Mouse (Mus musculus): ENCODE results near the gene Bcl11b. TPM values are rescaled to one million over a fixed set of nuclear protein-coding genes. Genes with fewer than 3 reads are reported as not detected.

Bcl11b gene
- polyA plus RNA-seq, 1 experiment from 2014 or later = 38.2 TPM

DNA sequence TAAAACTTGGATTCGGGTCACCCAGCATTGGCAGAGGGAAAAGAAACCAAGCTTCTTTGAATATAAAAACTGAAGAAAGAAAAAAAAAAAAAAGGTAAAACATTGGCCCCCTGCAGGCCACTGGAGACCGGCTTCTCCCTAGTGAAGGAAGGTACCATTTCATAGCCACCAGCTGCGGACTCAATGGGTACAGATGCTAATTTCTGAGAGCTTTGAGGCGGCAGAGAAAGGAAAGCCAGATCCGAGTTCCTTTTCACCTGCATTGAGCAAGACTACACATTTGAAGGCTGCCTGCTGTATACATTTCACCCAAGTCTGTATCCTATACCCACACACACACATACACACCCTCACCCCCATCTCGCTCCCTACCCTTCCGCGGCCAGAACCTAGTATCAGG is 26.3 kb downstream of the Bcl11b start:
- ATAC-seq (ENCODE audit: low read depth) = no peak
- Histone ChIP-seq H3K36me3 (ENCODE audit: control insufficient read depth, insufficient read depth, low read length) (no peaks in the 10 kb centered on the region), H3K27me3 (ENCODE audit: control insufficient read depth, insufficient read depth, low read length) (no peaks in the 10 kb centered on the region), H3K27ac (ENCODE audit: low read depth, low read length) (no peak overlapping the region), H3K9ac (replicated peaks; ENCODE audit: low read depth, low read length) (peak overlapping the region; percentile 13; the same call in 1 of the 2 replicates), H3K9me3 (ENCODE audit: control insufficient read depth, low read length) (no peaks in the 10 kb centered on the region), H3K4me3 (ENCODE audit: low read depth, low read length) (no peak overlapping the region), H3K4me1 (ENCODE audit: control insufficient read depth, insufficient read depth, low read length) (peaks cover 86% of the 10 kb centered on the region), H3K4me2 (ENCODE audit: low read depth, low read length) (peak overlapping the region; percentile 26; the same call in 1 of the 2 replicates)
- 30% methylated on average over 8 of the region's 8 CpGs for WGBS

DNA sequence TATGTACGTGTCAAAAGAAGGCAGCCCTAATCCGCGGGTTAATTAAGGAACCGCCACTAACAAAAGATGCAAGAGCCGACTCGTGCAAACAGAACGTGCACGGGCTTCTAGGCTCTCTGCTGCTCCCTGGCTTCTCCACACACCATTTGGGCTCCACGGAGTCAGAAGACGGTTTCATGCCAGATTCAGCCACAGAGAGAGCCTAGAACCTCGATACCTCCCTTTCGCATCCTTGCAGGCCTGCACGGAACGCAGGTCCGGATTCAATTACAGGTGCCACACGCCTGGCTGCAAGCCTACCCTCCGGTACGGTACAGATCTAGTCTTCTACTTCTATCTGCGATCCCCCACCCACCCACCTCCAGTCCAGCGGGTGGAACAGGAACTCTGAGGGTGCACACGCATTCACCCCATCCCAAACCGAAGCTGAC is 26.8 kb downstream of the Bcl11b start:
- Histone ChIP-seq H3K4me1 (ENCODE audit: control insufficient read depth, insufficient read depth, low read length) (peaks cover 89% of the 10 kb centered on the region), H3K9me3 (ENCODE audit: control insufficient read depth, low read length) (no peaks in the 10 kb centered on the region), H3K4me3 (ENCODE audit: low read depth, low read length) (no peak overlapping the region), H3K9ac (replicated peaks; ENCODE audit: low read depth, low read length) (peak overlapping the region; percentile 13; the same call in 1 of the 2 replicates), H3K27ac (ENCODE audit: low read depth, low read length) (no peak overlapping the region; the same call in 1 of the 2 replicates), H3K4me2 (ENCODE audit: low read depth, low read length) (peak overlapping the region; percentile 26), H3K27me3 (ENCODE audit: control insufficient read depth, insufficient read depth, low read length) (no peaks in the 10 kb centered on the region), H3K36me3 (ENCODE audit: control insufficient read depth, insufficient read depth, low read length) (no peaks in the 10 kb centered on the region)
- 17% methylated on average over 22 of the region's 22 CpGs for WGBS
- ATAC-seq (ENCODE audit: low read depth) = no peak; the same call in 1 of the 2 replicates

DNA sequence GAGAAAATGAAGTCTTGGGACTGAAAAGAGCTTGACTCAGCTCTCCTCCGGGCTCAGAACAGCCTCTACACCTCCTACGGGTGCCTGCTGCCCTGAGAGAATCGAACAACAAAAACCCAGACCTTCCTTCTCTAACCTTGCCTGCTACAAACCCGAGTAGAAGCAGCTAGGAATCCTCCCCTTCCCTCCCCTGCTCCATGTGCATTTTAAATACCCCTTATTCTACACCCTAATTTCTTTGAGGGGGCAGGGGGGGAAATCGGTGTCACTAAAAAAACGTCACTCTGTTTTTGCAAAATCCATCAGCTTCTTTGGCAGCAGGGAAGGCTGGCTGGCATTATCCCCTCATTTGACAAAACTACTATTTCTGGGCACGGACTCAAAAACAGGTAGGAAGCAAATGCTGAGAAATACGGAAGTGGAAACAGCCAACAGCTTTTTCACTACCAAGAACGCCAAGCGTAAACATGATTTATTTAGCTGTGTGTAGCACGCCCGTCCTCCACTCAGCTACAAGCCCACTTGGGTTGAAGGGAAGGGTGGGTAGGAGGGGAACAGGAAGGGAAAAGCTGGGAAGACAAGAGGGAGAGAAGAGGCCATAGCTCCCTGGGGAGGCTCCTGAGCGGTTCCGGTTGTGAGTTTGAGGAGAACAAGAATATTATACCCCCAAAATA is 27.4 kb downstream of the Bcl11b start:
- peak; percentile 35; the same call in 1 of the 2 replicates for ATAC-seq (ENCODE audit: low read depth)
- H3K4me3 ChIP-seq (ENCODE audit: low read depth, low read length) = no peak overlapping the region
- 12% methylated on average over 14 of the region's 14 CpGs for WGBS
- peaks cover 91% of the 10 kb centered on the region for H3K4me1 ChIP-seq (ENCODE audit: control insufficient read depth, insufficient read depth, low read length)
- no peaks in the 10 kb centered on the region for H3K27me3 ChIP-seq (ENCODE audit: control insufficient read depth, insufficient read depth, low read length)
- H3K4me2 ChIP-seq (ENCODE audit: low read depth, low read length) = peak overlapping the region; percentile 26
- H3K27ac ChIP-seq (ENCODE audit: low read depth, low read length) = peak overlapping the region; percentile 3; the same call in 1 of the 2 replicates
- no peaks in the 10 kb centered on the region for H3K36me3 ChIP-seq (ENCODE audit: control insufficient read depth, insufficient read depth, low read length)
- H3K9me3 ChIP-seq (ENCODE audit: control insufficient read depth, low read length) = no peaks in the 10 kb centered on the region
- peak overlapping the region; percentile 21; the same call in 1 of the 2 replicates for H3K9ac ChIP-seq (replicated peaks; ENCODE audit: low read depth, low read length)

DNA sequence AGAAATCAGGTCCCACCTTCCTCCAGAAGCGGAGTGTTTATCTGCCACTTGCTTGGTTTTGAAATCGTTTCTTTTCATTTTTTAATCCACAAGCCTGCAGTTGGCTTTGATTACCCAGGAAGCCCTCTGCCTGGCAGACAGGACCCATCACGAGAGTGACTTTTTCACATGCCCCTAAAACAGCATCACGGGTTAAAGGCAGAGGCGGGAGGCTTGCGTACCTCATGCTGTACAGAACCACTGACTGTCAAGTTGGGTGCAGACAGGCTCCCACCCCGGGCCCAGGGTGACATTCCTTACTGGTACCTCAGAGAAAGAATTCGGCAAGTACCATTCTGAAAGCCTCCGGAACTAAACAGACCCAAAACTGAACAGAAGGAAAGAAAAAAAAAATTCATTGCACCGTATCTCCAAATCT is 27.9 kb downstream of the Bcl11b start:
- no peaks in the 10 kb centered on the region for H3K36me3 ChIP-seq (ENCODE audit: control insufficient read depth, insufficient read depth, low read length)
- no peak for ATAC-seq (ENCODE audit: low read depth)
- H3K9ac ChIP-seq (replicated peaks; ENCODE audit: low read depth, low read length) = peak overlapping the region; percentile 21; the same call in 1 of the 2 replicates
- WGBS = 73% methylated on average over 10 of the region's 10 CpGs
- no peaks in the 10 kb centered on the region for H3K9me3 ChIP-seq (ENCODE audit: control insufficient read depth, low read length)
- H3K4me1 ChIP-seq (ENCODE audit: control insufficient read depth, insufficient read depth, low read length) = peaks cover 87% of the 10 kb centered on the region
- no peaks in the 10 kb centered on the region for H3K27me3 ChIP-seq (ENCODE audit: control insufficient read depth, insufficient read depth, low read length)
- peak overlapping the region; percentile 26; the same call in 1 of the 2 replicates for H3K4me2 ChIP-seq (ENCODE audit: low read depth, low read length)
- no peak overlapping the region for H3K4me3 ChIP-seq (ENCODE audit: low read depth, low read length)
- H3K27ac ChIP-seq (ENCODE audit: low read depth, low read length) = no peak overlapping the region

DNA sequence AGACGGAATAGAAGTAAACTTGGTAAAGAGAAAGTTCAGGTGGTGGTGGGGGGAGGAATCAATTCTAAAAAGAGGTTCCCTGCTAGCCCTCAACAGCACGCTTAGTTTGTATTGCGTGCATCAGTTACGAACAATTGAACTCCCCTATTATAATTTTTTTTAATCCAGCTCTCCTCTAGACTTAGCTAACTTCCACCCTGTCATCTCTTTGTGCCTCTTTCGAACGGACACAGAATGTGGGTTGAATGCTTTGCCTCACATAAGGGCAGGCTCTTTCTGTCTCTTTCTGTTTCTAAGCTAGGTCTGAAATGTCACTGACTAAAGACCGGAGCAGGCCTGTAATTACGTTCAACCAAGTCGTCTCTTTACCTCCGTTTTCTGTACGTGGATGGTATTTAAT is 28.9 kb downstream of the Bcl11b start:
- no peak overlapping the region for H3K9ac ChIP-seq (replicated peaks; ENCODE audit: low read depth, low read length)

DNA sequence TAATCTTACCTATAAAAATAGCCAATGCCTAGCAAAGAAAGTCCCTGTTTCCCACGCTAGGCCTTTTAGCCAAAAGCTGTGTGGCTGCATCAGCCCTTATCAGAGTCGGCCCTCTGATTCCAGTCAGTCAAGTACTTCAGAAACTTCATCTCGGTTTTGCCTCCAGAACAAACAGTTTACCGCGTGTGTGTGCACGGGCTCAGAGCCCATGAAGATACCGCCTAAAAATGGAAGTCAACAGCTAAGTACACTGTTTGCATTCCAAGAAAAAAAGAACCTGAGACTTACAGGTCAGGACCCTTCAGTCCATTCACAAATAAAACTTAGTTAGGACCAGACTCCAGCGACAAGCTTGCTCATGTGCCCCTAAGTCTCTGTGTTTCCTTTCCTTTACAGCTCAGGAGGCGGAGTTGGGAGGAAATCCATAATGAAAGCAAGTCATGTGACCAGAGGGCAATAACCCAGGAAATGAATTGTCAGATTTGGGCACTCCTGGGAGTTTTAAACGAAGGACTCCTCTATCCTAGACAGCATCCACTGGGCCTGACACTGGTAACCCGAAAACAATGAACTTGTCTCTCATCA is 29.8 kb downstream of the Bcl11b start:
- Histone ChIP-seq H3K4me1 (ENCODE audit: control insufficient read depth, insufficient read depth, low read length) (peaks cover 88% of the 10 kb centered on the region), H3K4me3 (ENCODE audit: low read depth, low read length) (no peak overlapping the region), H3K27me3 (ENCODE audit: control insufficient read depth, insufficient read depth, low read length) (no peaks in the 10 kb centered on the region), H3K27ac (ENCODE audit: low read depth, low read length) (no peak overlapping the region), H3K4me2 (ENCODE audit: low read depth, low read length) (no peak overlapping the region), H3K9ac (replicated peaks; ENCODE audit: low read depth, low read length) (no peak overlapping the region), H3K9me3 (ENCODE audit: control insufficient read depth, low read length) (no peaks in the 10 kb centered on the region), H3K36me3 (ENCODE audit: control insufficient read depth, insufficient read depth, low read length) (no peaks in the 10 kb centered on the region)
- 60% methylated on average over 11 of the region's 11 CpGs for WGBS
- ATAC-seq (ENCODE audit: low read depth) = no peak

More for the DNA sequence above, 28.9 kb downstream of the Bcl11b start:
- H3K4me3 ChIP-seq (ENCODE audit: low read depth, low read length) = no peak overlapping the region
- H3K4me2 ChIP-seq (ENCODE audit: low read depth, low read length) = no peak overlapping the region
- ATAC-seq (ENCODE audit: low read depth) = no peak
- no peak overlapping the region for H3K27ac ChIP-seq (ENCODE audit: low read depth, low read length)
- H3K36me3 ChIP-seq (ENCODE audit: control insufficient read depth, insufficient read depth, low read length) = no peaks in the 10 kb centered on the region
- WGBS = 53% methylated on average over 11 of the region's 11 CpGs
- H3K9me3 ChIP-seq (ENCODE audit: control insufficient read depth, low read length) = no peaks in the 10 kb centered on the region
- peaks cover 86% of the 10 kb centered on the region for H3K4me1 ChIP-seq (ENCODE audit: control insufficient read depth, insufficient read depth, low read length)
- H3K27me3 ChIP-seq (ENCODE audit: control insufficient read depth, insufficient read depth, low read length) = no peaks in the 10 kb centered on the region

DNA sequence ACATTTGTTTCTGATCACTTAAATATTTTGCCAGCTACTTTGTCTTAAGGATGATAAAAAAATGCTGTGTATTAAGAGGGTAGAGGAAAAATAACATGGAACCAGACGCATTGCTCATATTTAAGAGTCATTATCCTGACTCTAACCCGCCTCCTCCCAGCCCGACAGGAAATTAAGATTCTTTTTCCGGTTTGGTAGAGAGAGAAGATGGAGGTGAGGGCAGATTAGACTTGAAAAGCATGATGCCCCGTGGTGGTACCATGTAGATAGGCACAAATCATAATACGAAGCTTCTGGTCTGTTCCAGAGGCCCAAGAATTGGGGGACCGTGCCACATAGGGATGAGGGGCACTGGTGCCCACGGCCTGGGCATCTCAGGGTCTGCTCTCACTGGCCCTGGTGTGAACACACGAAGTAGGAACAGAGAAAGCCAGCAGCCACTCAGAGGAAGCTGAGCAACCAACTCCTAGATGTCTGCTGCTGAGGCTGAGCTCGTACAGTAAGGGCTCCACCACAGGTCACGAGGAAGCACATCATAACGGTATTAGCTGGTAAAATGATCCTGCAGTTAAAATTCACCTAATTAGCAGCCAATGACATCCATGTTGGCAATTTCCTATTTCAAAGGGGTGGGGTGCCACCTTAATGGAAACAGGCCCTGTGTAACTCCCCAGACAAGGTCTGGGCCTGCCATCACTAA is 32.2 kb downstream of the Bcl11b start:
- H3K27ac ChIP-seq (ENCODE audit: low read depth, low read length) = peak overlapping the region; percentile 74
- H3K36me3 ChIP-seq (ENCODE audit: control insufficient read depth, insufficient read depth, low read length) = no peaks in the 10 kb centered on the region
- H3K9ac ChIP-seq (replicated peaks; ENCODE audit: low read depth, low read length) = no peak overlapping the region
- ATAC-seq (ENCODE audit: low read depth) = no peak
- H3K9me3 ChIP-seq (ENCODE audit: control insufficient read depth, low read length) = no peaks in the 10 kb centered on the region
- H3K4me2 ChIP-seq (ENCODE audit: low read depth, low read length) = peak overlapping the region; percentile 42; the same call in 1 of the 2 replicates
- H3K4me1 ChIP-seq (ENCODE audit: control insufficient read depth, insufficient read depth, low read length) = peaks cover 73% of the 10 kb centered on the region
- no peak overlapping the region for H3K4me3 ChIP-seq (ENCODE audit: low read depth, low read length)
- no peaks in the 10 kb centered on the region for H3K27me3 ChIP-seq (ENCODE audit: control insufficient read depth, insufficient read depth, low read length)
- 49% methylated on average over 12 of the region's 12 CpGs for WGBS

DNA sequence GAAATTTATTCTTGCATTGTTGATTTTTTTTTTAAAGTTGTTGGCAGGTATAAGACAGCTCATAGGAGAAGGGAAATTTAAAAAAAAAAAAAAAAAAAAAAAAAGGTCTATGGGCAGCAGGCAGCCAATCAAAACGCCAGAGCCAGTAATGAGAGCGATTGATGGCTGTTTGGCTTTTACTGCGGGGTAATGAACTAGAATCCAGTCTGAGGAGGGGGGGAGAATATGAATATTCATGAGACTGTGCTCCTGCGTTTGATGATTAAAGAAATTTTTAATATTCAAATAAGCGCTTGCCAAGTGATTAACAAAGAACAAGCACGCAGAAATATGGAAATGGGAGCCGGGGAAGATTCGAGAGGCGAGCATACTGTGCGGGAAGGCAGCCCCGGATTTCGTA is 32.8 kb downstream of the Bcl11b start:
- peak overlapping the region; percentile 74; the same call in 1 of the 2 replicates for H3K27ac ChIP-seq (ENCODE audit: low read depth, low read length)
- 17% methylated on average over 12 of the region's 12 CpGs for WGBS
- no peak overlapping the region for H3K4me3 ChIP-seq (ENCODE audit: low read depth, low read length)
- H3K4me2 ChIP-seq (ENCODE audit: low read depth, low read length) = peak overlapping the region; percentile 42; the same call in 1 of the 2 replicates
- peaks cover 70% of the 10 kb centered on the region for H3K4me1 ChIP-seq (ENCODE audit: control insufficient read depth, insufficient read depth, low read length)
- no peaks in the 10 kb centered on the region for H3K9me3 ChIP-seq (ENCODE audit: control insufficient read depth, low read length)
- ATAC-seq (ENCODE audit: low read depth) = peak; percentile 67
- H3K36me3 ChIP-seq (ENCODE audit: control insufficient read depth, insufficient read depth, low read length) = no peaks in the 10 kb centered on the region
- H3K9ac ChIP-seq (replicated peaks; ENCODE audit: low read depth, low read length) = no peak overlapping the region
- H3K27me3 ChIP-seq (ENCODE audit: control insufficient read depth, insufficient read depth, low read length) = no peaks in the 10 kb centered on the region
